Mouse (Mus musculus): Measurements from ENCODE around the gene Dip2b.

Gene Dip2b

DNA sequence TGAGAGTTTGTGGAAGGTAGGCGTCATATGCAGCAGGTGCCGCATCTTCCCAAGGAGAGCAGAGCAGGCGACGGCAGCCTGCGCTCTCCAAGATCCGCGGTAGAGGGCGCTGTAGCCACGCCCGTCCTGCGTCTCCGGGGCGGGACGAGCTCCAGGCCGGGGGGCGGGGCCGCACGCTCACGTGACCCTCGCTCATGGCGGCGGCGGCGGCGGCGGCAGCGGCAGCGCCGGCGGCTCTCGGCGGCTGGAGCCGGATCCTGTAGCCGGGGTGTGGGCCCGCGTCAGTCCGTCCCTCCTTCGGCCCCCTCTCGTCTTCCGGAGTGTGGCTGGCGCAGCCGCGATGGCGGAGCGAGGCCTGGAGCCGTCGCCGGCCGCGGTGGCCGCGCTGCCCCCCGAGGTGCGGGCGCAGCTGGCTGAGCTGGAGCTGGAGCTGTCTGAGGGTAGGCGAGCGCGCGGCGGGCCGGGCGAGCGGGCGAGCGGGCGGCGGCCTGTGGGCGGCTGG, at the start of gene Dip2b:
Dip2b (plus strand) TSS at position 195 of the 502 bp plus-strand sequence.
- peak; percentile 100 for DNase-seq

- DNase-seq, result no peak
Measured at GRCm38 (mm10) chr15:99993100-99993499, 45.4 kb upstream of the Dip2b start.

DNA sequence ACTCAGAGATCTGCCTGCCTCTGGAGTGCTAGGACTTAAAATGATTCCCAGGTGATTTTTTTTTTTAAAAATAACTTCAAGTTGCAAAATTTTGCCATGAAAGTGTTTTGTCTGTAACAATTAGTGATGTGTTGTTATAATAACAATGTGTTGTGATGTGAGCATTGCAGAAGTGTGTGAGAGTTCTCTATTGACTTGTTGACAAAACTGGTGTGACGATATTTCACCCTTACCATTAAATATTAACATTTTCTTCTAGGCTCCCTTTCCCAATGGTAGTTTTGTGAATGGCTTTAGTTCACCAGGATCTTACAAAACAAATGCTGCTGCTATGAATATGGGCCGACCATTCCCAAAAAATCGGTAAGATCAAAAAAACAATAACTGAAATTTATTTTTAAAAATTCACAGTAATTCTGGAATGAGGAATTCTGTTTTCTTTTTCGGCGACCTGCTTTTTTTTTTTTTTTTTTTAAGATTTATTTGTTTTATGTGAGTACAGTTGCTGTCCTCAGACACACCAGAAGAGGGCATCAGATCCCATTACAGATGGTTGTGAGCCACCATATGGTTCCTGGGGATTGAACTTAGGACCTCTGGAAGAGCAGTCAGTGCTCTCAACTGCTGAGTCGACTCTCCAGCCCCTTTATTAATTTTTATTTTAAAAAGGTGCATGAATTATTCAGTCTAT, 41.2 kb upstream of the Dip2b start:
- DNase-seq, result no peak

DNA sequence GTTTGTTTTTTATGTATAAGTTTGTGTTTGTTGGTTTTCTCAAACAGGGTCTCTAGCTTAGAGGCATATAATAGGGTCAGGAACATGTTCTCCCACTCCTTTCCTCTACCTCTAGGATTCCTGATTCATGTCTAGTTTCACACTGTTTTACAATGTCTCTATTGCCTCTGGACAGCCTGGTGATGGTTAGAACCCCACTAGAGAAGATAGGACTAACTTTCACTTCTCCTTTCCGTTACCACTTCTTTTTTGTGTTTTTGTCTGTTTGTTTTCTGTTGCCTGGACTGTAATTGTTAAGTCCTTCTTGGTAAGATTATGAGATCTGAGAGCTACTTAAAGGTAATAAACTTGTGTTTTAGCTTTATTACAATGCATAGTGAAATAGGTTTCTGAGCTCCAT, 39.1 kb upstream of the Dip2b start:
- no peak for DNase-seq

DNA sequence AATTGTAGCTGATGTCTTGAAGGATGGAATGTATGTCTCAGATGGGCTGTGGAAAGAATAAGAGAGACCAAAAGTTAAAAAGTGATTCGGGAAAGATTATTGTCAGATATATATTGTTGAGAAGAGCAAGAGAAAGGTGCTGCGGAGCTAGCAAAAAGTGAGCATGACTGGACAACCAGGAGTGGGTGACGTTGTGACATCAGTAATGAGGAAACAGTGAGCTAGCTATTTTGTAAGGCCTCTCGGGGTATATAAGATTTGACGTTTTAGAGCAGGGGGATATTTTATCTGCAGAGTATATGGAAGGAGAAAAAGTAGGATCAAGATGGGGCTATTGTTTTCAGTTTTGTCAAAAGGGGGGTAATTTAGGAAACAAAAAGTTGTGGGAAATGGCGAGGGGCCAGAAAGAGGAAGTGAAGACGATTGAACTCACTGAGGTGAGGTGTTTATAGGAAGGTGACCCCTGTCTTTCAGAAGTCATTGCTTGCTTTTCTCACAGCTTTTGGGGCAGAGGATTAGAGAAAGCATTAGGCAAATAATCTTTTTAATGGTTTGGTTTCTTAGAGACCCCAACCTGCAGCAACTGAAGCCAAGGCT, 33.7 kb upstream of the Dip2b start:
- DNase-seq, result no peak

GRCm38 (mm10) chr15:100006180-100006579, 32.3 kb upstream of the Dip2b start:
- no peak for DNase-seq

DNA sequence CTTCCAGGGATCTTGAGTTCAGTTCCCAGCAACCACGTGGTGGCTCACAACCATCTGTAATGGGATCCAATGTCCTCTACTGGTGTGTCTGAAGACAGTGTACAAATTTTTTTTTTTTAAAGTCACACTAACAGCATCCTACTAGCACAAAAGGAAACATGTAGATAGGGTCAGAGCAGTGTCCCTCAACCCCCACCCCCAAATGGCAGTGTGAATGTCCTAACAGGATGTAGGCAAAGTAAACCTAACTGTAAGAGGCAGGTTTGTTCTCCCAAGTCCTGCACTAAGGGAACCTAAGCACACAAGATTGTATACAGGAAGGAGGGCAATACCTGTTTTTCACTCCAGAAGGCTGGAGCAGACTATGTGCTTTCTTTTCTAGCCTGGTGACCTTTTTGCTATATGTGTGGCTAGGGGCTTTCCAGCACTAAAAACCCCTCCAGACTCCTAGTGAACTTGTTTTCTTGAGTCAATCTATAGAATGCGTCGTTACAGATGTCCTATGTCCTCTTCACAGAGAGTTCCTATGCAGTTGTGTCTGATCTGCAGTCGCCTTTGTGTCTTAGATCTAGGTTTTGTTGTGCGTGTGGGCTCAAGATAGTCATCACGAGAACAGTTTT, 20.1 kb upstream of the Dip2b start:
- DNase-seq, result no peak

DNA sequence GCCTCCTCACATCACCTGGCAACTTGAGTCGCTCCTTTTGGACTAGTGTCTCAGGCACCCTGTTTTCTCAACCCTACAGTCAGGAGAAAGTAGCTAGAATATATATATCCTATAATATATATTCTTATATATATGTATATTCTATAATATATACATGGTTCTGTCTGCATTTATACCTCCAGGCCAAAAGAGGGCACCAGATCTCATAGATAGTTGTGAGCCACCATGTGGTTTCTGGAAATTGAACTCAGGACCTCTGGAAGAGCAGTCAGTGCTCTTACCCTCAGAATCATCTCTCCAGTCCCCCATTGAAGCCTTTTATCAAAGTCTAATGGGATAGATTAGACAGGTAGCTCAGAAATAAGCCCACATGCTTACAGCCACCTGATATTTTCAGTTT, 17.3 kb upstream of the Dip2b start:
- DNase-seq, result no peak

- DNase-seq, result peak; percentile 74 to 77
Measured at GRCm38 (mm10) chr15:100022923-100023322, 15.5 kb upstream of the Dip2b start.

- DNase-seq, result no peak
Measured at GRCm38 (mm10) chr15:100025076-100025834, 13.2 kb upstream of the Dip2b start.

DNA sequence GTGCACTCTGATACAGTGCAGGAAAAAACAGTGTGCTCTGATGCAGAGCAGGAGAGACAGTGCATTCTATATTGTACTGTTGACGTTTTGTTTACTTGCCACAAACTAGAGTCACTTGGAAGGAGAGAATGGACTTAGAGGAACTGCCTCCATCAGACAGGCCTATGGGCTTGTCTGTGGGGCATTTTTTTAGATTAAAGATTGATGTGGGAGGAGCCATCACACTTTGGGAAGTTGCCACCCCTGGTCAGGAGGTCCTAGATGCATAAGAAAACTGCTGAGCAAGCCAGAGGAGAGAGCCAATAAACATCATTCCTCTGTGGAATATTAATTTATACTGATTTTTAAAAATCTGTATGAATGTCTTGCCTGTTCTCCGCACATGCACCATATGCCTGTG, 10.3 kb upstream of the Dip2b start:
- DNase-seq, result no peak

DNA sequence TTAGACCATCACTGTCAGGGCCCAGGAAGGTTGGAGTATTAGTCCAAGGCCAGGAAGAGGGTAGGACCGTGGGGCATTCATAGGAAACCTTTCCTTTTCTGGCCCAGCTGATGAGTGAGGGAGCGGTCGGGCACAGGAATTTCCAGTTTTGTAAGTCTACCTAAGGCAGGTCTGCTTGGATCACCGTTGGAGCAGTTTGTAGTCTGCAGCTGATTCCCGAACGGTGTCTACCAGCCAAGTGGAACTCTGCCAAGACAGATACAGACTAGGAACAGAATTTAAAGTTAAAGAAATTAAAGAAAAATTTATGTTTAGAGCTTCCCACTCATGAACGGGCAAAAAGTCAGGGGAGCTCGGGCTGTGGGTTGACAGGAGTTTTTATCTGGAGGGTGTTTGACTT, 9.0 kb upstream of the Dip2b start:
- DNase-seq, result no peak

DNA sequence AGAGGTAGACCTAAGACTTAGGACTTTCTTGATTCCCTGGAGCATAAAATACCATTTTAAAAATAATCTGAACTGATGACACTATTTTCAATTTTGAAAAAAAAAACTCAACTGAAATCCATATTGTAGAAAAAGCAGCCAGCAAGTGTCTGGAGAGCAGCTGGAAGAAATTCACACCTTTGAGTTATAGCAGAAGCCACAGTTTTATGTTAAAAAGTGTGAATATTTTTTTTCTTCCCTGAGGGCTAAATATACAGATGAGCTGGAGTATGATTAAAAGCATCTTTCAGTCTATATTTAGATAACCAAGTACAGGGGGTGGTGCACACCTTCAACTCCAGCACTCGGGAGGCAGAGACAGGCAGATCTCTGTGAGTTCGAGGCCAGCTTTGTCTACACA, 8.6 kb upstream of the Dip2b start:
- DNase-seq, result no peak

- no peak for DNase-seq
Measured at GRCm38 (mm10) chr15:100032546-100032945, 5.9 kb upstream of the Dip2b start.

GRCm38 (mm10) chr15:100039001-100039701, 687 bp downstream of the Dip2b start:
- peak; percentile 65 to 68 for DNase-seq

DNA sequence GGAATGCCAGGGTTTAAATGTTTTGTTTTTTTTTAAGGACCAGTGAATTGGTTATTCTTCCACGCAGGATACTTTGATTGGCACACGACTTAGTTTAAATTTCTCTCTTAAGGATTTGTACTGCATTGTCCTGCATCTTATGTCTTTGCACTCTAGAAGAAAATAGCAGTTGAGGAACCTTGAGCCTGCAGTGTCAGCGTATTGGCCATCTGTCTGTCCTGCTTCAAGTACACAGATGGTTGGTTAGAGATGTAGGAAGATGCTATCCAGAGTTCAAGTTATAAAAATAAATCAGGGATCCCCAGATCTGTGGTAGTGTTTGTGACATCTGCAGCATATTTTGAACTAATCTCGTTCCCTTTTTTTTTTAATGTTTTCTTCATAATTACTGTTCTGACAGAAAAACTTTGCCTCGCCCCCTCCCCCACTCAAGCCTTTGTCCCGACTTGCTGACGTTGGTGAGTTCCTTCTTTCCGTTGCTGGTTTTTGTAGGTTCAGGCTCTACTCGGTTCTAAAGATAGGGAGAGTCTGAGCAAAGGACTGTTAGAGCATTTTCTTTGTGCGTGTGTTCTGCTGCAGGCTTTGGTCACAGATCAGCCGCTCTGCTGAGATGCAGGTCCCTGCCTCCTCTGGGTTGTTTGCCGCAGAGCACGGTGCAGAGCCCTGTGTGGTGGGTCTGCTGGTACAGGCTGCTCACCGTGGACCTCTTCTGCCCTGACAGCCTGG, 2.2 kb downstream of the Dip2b start:
- DNase-seq, result peak; percentile 44 to 57

DNA sequence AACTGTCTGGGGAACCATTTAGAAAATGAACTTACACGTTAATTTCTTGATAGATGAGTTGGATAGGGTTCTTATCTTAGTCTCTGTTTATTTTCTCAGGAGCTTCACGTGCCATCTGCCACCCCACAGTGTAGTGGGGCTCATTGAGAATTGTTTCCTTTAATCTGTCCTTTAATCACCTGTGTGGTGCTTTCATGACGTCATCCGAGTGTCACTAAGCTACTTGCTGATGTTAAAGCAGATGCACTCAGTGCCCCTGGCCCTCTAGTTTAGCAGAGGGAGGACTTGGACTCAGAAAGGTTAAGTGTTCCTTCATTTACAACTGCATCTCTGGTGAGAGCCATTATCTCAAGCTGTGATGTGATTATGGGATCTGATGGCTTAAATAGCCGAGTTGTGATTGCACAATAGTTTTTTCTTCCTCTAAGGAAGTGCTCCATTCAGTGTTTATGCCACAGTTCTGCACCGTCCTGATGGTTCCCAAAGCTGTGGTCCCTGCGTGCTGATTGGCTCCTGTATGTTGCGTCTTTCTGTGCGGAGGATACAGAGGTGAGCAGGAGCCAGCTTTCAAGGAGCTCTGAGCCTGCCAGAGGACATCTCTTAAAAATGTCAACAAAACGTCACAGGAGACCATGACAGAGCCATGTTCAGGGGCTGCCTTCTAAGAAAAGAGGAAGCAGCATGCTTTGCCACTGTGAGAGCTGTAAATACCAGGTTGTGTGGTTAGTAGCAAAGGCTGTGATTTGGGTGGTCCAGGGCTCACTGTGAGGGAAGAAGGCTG, 3.0 kb downstream of the Dip2b start:
- peak in 1 of 2 experiments; percentile 41 for DNase-seq

GRCm38 (mm10) chr15:100042048-100042400, 3.6 kb downstream of the Dip2b start:
- DNase-seq, result peak in 1 of 2 experiments; percentile 24

DNA sequence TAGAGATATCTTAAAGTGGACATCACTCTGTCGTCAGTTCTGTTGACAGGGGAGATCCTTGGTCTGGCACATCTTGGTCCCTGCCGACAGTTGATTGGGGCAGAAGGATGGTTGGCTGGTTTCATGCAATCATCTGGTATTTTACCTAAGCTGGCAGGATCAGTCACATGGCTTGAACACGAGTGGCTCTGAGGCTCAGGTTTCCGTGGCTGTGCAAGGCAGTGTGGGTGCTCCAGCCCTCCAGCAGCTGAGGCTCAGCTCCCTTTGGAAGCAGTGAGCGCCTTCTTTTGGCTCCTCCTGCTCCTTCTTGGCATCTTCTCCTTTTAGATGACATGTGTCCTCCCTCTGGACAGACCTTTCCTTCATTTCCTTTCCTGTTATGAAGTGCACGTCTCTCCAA, 7.1 kb downstream of the Dip2b start:
- DNase-seq, result peak; percentile 37 to 39

GRCm38 (mm10) chr15:100049496-100050087, 11.1 kb downstream of the Dip2b start:
- no peak for DNase-seq

- DNase-seq, result no peak
Measured at GRCm38 (mm10) chr15:100050940-100051339, 12.5 kb downstream of the Dip2b start.

Measured in cerebellum, postnatal 14 days (tissue).